Mouse (Mus musculus): ENCODE measurements around the gene Scn4a. TPM values are rescaled to one million over a fixed set of nuclear protein-coding genes. Genes with fewer than 3 reads are reported as not detected.

Scn4a gene
- polyA plus RNA-seq, 1 experiment, result 1.1 TPM

- H3K36me3 ChIP-seq (ENCODE audit: control insufficient read depth, insufficient read depth, low read length), result no peaks in the 10 kb centered on the region; the same call in 1 of the 2 replicates
- peaks cover 34% of the 10 kb centered on the region for H3K4me1 ChIP-seq (ENCODE audit: control insufficient read depth, insufficient read depth, low read length)
- TF ChIP-seq CTCF (IDR thresholded peaks at IDR 0.05; ENCODE audit: control insufficient read depth, insufficient read depth, insufficient replicate concordance, low read depth, low read length), result no peak
- TF ChIP-seq POLR2A (IDR thresholded peaks at IDR 0.05; ENCODE audit: control insufficient read depth, low read depth, low read length), result no peak
- peak overlapping the region; percentile 94 for H3K27ac ChIP-seq (ENCODE audit: control insufficient read depth, insufficient read depth, low read depth, low read length)
- peak overlapping the region; percentile 92 for H3K4me3 ChIP-seq (ENCODE audit: control insufficient read depth, low read depth, low read length)
- H3K27me3 ChIP-seq (ENCODE audit: control insufficient read depth, insufficient read depth, low read length), result no peaks in the 10 kb centered on the region
These were observed 79.3 kb downstream of the Scn4a start for GRCm38 (mm10) chr11:106273811-106274210.

- H3K27ac ChIP-seq (ENCODE audit: control insufficient read depth, insufficient read depth, low read depth, low read length), result peak overlapping the region; percentile 94
- H3K36me3 ChIP-seq (ENCODE audit: control insufficient read depth, insufficient read depth, low read length), result no peaks in the 10 kb centered on the region; the same call in 1 of the 2 replicates
- peak overlapping the region; percentile 92 for H3K4me3 ChIP-seq (ENCODE audit: control insufficient read depth, low read depth, low read length)
- TF ChIP-seq CTCF (IDR thresholded peaks at IDR 0.05; ENCODE audit: control insufficient read depth, insufficient read depth, insufficient replicate concordance, low read depth, low read length) (no peak), POLR2A (IDR thresholded peaks at IDR 0.05; ENCODE audit: control insufficient read depth, low read depth, low read length) (no peak)
- H3K27me3 ChIP-seq (ENCODE audit: control insufficient read depth, insufficient read depth, low read length), result no peaks in the 10 kb centered on the region
- H3K4me1 ChIP-seq (ENCODE audit: control insufficient read depth, insufficient read depth, low read length), result peaks cover 34% of the 10 kb centered on the region
These were observed 79.8 kb downstream of the Scn4a start for GRCm38 (mm10) chr11:106273311-106273684.

GRCm38 (mm10) chr11:106272644-106273310 lies 80.3 kb downstream of the Scn4a start, which contains the start of gene Smarcd2:
TSS of gene Smarcd2 (minus strand) at chr11:106272972.
- H3K4me1 ChIP-seq (ENCODE audit: control insufficient read depth, insufficient read depth, low read length), result peaks cover 34% of the 10 kb centered on the region
- peak; percentile 88; the same call in 1 of the 2 replicates for TF ChIP-seq POLR2A (IDR thresholded peaks at IDR 0.05; ENCODE audit: control insufficient read depth, low read depth, low read length)
- no peak for TF ChIP-seq CTCF (IDR thresholded peaks at IDR 0.05; ENCODE audit: control insufficient read depth, insufficient read depth, insufficient replicate concordance, low read depth, low read length)

GRCm38 (mm10) chr11:106271794-106272643 lies 81.1 kb downstream of the Scn4a start:
- H3K4me1 ChIP-seq (ENCODE audit: control insufficient read depth, insufficient read depth, low read length), result peaks cover 34% of the 10 kb centered on the region
- peak overlapping the region; percentile 97 for H3K27ac ChIP-seq (ENCODE audit: control insufficient read depth, insufficient read depth, low read depth, low read length)

More at GRCm38 (mm10) chr11:106272644-106273310, 80.3 kb downstream of the Scn4a start, which contains the start of gene Smarcd2:
- Histone ChIP-seq H3K27me3 (ENCODE audit: control insufficient read depth, insufficient read depth, low read length) (no peaks in the 10 kb centered on the region), H3K27ac (ENCODE audit: control insufficient read depth, insufficient read depth, low read depth, low read length) (peak within 1 kb of the TSS; percentile 97), H3K36me3 (ENCODE audit: control insufficient read depth, insufficient read depth, low read length) (no peaks in the 10 kb centered on the region), H3K4me3 (ENCODE audit: control insufficient read depth, low read depth, low read length) (peak within 1 kb of the TSS; percentile 92)

GRCm38 (mm10) chr11:106271131-106271793 lies 81.8 kb downstream of the Scn4a start:
- TF ChIP-seq POLR2A (IDR thresholded peaks at IDR 0.05; ENCODE audit: control insufficient read depth, low read depth, low read length) (no peak), CTCF (IDR thresholded peaks at IDR 0.05; ENCODE audit: control insufficient read depth, insufficient read depth, insufficient replicate concordance, low read depth, low read length) (no peak)
- peaks cover 34% of the 10 kb centered on the region for H3K4me1 ChIP-seq (ENCODE audit: control insufficient read depth, insufficient read depth, low read length)
- peak overlapping the region; percentile 92 for H3K4me3 ChIP-seq (ENCODE audit: control insufficient read depth, low read depth, low read length)
- H3K27me3 ChIP-seq (ENCODE audit: control insufficient read depth, insufficient read depth, low read length), result no peaks in the 10 kb centered on the region
- no peaks in the 10 kb centered on the region for H3K36me3 ChIP-seq (ENCODE audit: control insufficient read depth, insufficient read depth, low read length)
- peak overlapping the region; percentile 97 for H3K27ac ChIP-seq (ENCODE audit: control insufficient read depth, insufficient read depth, low read depth, low read length)

More at GRCm38 (mm10) chr11:106271794-106272643, 81.1 kb downstream of the Scn4a start:
- H3K27me3 ChIP-seq (ENCODE audit: control insufficient read depth, insufficient read depth, low read length), result no peaks in the 10 kb centered on the region
- TF ChIP-seq CTCF (IDR thresholded peaks at IDR 0.05; ENCODE audit: control insufficient read depth, insufficient read depth, insufficient replicate concordance, low read depth, low read length) (no peak), POLR2A (IDR thresholded peaks at IDR 0.05; ENCODE audit: control insufficient read depth, low read depth, low read length) (no peak; the same call in none of the 2 replicates)
- peak overlapping the region; percentile 92 for H3K4me3 ChIP-seq (ENCODE audit: control insufficient read depth, low read depth, low read length)
- H3K36me3 ChIP-seq (ENCODE audit: control insufficient read depth, insufficient read depth, low read length), result no peaks in the 10 kb centered on the region

GRCm38 (mm10) chr11:106269060-106269431 lies 84.0 kb downstream of the Scn4a start:
- H3K4me1 ChIP-seq (ENCODE audit: control insufficient read depth, insufficient read depth, low read length), result peaks cover 21% of the 10 kb centered on the region
- no peak for TF ChIP-seq POLR2A (IDR thresholded peaks at IDR 0.05; ENCODE audit: control insufficient read depth, low read depth, low read length)
- TF ChIP-seq CTCF (IDR thresholded peaks at IDR 0.05; ENCODE audit: control insufficient read depth, insufficient read depth, insufficient replicate concordance, low read depth, low read length), result no peak
- H3K27me3 ChIP-seq (ENCODE audit: control insufficient read depth, insufficient read depth, low read length), result no peaks in the 10 kb centered on the region
- H3K4me3 ChIP-seq (ENCODE audit: control insufficient read depth, low read depth, low read length), result no peak overlapping the region
- H3K27ac ChIP-seq (ENCODE audit: control insufficient read depth, insufficient read depth, low read depth, low read length), result peak overlapping the region; percentile 76
- H3K36me3 ChIP-seq (ENCODE audit: control insufficient read depth, insufficient read depth, low read length), result peaks cover 3% of the 10 kb centered on the region; the same call in 1 of the 2 replicates

Other genes with a start within 250 kb of the Scn4a start
- 124 and 142 TPM in 2 replicates for gene Gm10840, start 192.4 kb downstream of the Scn4a start, polyA plus RNA-seq (2012; rRNA removed)
- gene Limd2, start 192.4 kb downstream of the Scn4a start, polyA plus RNA-seq (2012; rRNA removed), result 1,077 and 1,168 TPM in 2 replicates
- 153 and 157 TPM in 2 replicates for gene Strada, start 151.1 kb downstream of the Scn4a start, polyA plus RNA-seq (2012; rRNA removed)
- 8.2 and 11.0 TPM in 2 replicates for gene Ccdc47, start 136.9 kb downstream of the Scn4a start, polyA plus RNA-seq (2012; rRNA removed)
- gene Ddx42, start 136.4 kb downstream of the Scn4a start, polyA plus RNA-seq (2012; rRNA removed), result 12.0 and 13.2 TPM in 2 replicates
- gene Ftsj3, start 97.2 kb downstream of the Scn4a start, polyA plus RNA-seq (2012; rRNA removed), result 16.0 and 17.2 TPM in 2 replicates
- 81.2 and 90.9 TPM in 2 replicates for gene Psmc5, start 97.1 kb downstream of the Scn4a start, polyA plus RNA-seq (2012; rRNA removed)
- gene Smarcd2, start 80.3 kb downstream of the Scn4a start, polyA plus RNA-seq (2012; rRNA removed), result 74.7 and 74.9 TPM in 2 replicates
- 92.3 and 97.5 TPM in 2 replicates for gene Tcam1, start 76.6 kb downstream of the Scn4a start, polyA plus RNA-seq (2012; rRNA removed)
- gene Gh, start 51.4 kb downstream of the Scn4a start, polyA plus RNA-seq (2012; rRNA removed), result not detected in 2 replicates
- gene Cd79b, start 38.5 kb downstream of the Scn4a start, polyA plus RNA-seq (2012; rRNA removed), result 0.09 and 0.16 TPM in 2 replicates
- gene Prr29, start 12.2 kb upstream of the Scn4a start, polyA plus RNA-seq (2012; rRNA removed), result 0.40 and 0.49 TPM in 2 replicates
- gene Icam2, start 34.8 kb upstream of the Scn4a start, polyA plus RNA-seq (2012; rRNA removed), result 1.2 and 1.7 TPM in 2 replicates
- gene Ern1, start 134.6 kb upstream of the Scn4a start, polyA plus RNA-seq (2012; rRNA removed), result 6.6 and 7.3 TPM in 2 replicates